Mouse (Mus musculus) hindbrain, embryonic 13.5 days (tissue): Measurements from ENCODE around the gene Rai14. TPM values are rescaled to one million over a fixed set of nuclear protein-coding genes. Genes with fewer than 3 reads are reported as not detected.

ENCODE experiments used
- ATAC-seq: fragments of 200-750 bp; cut with Nextera tagmentation; 2 replicates; pipeline ENCODE4 v1.8.0; 2017; ENCODE audit warnings: moderate TSS enrichment; ENCODE audit not compliant: low FRiP score
- H3K27ac ChIP-seq: fragments of 300-500 bp; sonication (generic); 2 replicates; pipeline ENCODE4 v1.5.1; 2015; ENCODE audit warnings: inconsistent platforms, mild to moderate bottlenecking, moderate library complexity
- H3K27me3 ChIP-seq: fragments of 300-500 bp; sonication (generic); 2 replicates; pipeline ENCODE4 v1.6.1; 2015; ENCODE audit warnings: mild to moderate bottlenecking, inconsistent platforms
- H3K36me3 ChIP-seq: fragments of 300-500 bp; sonication (generic); 2 replicates; pipeline ENCODE4 v1.6.1; 2015; ENCODE audit warnings: mild to moderate bottlenecking, inconsistent platforms
- H3K4me1 ChIP-seq: fragments of 300-500 bp; sonication (generic); replicated peaks from 2 replicates; pipeline ENCODE4 v1.6.1; 2015; ENCODE audit warnings: inconsistent platforms
- H3K4me2 ChIP-seq: fragments of 300-500 bp; sonication (generic); 2 replicates; pipeline ENCODE4 v1.6.1; 2015; ENCODE audit warnings: inconsistent platforms, mild to moderate bottlenecking, moderate library complexity
- H3K4me3 ChIP-seq: fragments of 300-500 bp; sonication (generic); 2 replicates; pipeline ENCODE4 v1.5.1; 2015; ENCODE audit warnings: mild to moderate bottlenecking, inconsistent platforms
- H3K9ac ChIP-seq: fragments of 300-500 bp; sonication (generic); 2 replicates; pipeline ENCODE4 v1.6.1; 2015; ENCODE audit warnings: mild to moderate bottlenecking, inconsistent platforms
- H3K9me3 ChIP-seq: fragments of 300-500 bp; sonication (generic); 2 replicates; pipeline ENCODE4 v1.6.1; 2016; ENCODE audit warnings: inconsistent platforms
- WGBS: fragments of 180-500 bp; shearing (Covaris S2); methylation state at CpG from one replicate; pipeline ENCODE4 v1.1.7; 2015; 5-methylcytosine and 5-hydroxymethylcytosine counted together
- polyA plus RNA-seq: library from polyadenylated mRNA; unstranded; fragments of >200 nt; fragmentation: Nextera tagmentation; extraction: Ambion mirVana; gene quantifications from 2 replicates; pipeline ENCODE4 v1.2.1, GENCODE M21; 2015

The Rai14 gene
- polyA plus RNA-seq, 1 experiment from 2014 or later = 19.1 TPM

DNA sequence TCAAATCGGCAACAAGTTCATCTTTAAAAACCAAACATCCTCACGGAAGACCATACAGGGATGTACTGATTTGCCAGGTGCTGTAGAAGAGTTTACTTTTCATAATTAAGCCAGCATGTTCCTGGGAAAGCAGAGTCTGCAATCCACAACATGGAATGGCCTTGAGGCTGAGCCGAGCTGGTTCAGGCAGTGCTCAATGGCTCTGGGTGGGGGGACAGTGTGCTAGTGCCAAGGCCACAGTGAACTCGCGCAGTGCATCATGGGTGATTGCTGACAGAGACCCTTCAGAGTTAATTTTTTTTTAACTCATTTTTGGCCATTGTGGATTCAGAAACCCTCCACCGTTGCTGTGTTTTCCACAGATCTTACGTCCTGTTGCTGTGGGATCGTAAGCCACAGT lies 10.1 kb downstream of the Rai14 start:
- H3K9ac ChIP-seq = no peak overlapping the region
- no peaks in the 10 kb centered on the region for H3K27me3 ChIP-seq
- no peaks in the 10 kb centered on the region for H3K9me3 ChIP-seq
- no peak overlapping the region for H3K27ac ChIP-seq
- peaks cover 15% of the 10 kb centered on the region; the same call in 1 of the 2 replicates for H3K4me1 ChIP-seq
- H3K4me2 ChIP-seq = no peak overlapping the region
- WGBS = 88% methylated on average over 8 of the region's 8 CpGs
- no peak overlapping the region for H3K4me3 ChIP-seq
- no peak for ATAC-seq
- H3K36me3 ChIP-seq = no peaks in the 10 kb centered on the region

DNA sequence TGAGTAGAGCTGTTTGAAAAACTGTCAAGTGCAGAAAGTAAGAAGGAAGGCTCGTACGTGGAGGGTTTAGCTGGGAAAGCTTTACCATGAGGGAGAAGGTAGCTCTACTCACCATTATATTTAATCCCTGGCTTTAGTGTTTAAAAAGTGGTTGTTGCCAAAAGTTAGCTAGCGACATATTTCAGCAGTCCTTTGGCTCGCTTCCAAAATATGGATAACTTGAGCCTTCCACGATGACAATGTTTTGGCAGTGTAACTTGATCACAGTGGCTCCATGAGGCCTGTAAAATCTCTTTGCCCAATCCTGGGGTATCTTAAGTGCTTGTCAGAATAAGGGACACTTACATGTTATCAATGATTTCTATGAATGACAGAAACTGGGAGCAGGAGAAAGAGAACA lies 12.9 kb downstream of the Rai14 start:
- Histone ChIP-seq H3K4me1 (peaks cover 24% of the 10 kb centered on the region), H3K4me2 (no peak overlapping the region), H3K36me3 (no peaks in the 10 kb centered on the region), H3K27me3 (no peaks in the 10 kb centered on the region), H3K9ac (no peak overlapping the region), H3K4me3 (no peak overlapping the region), H3K27ac (no peak overlapping the region), H3K9me3 (no peaks in the 10 kb centered on the region)
- no peak for ATAC-seq
- WGBS = 83% methylated on average over 5 of the region's 5 CpGs

DNA sequence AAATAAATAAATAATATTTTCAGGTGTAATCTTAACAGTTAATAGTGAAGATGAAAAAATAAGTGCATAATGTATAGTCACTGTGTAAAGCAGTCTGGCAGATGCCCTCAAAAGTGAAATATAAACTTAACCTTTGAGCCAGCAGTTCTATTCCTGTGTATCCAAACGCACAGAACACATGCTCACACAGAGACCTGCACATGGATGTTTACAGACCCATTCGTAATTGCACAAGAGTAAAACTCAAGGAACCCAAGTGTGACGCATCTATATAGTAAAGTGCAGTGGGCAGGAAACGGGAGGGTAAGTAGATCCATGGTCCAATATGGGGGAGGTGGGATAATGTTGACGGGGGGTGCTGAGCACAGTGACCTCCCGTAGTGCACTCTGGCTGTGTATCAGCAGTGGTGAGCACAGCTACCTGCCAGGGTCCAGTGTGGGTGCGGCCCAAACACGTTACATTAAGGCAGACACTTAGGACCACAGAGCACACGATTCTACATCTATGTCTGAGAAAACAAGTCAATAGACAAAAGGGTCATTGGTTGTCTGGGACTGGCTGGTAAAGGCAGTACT lies 13.4 kb downstream of the Rai14 start:
- Histone ChIP-seq H3K4me1 (peaks cover 24% of the 10 kb centered on the region), H3K36me3 (no peaks in the 10 kb centered on the region), H3K9ac (no peak overlapping the region), H3K4me2 (no peak overlapping the region), H3K4me3 (no peak overlapping the region), H3K27me3 (no peaks in the 10 kb centered on the region), H3K27ac (no peak overlapping the region), H3K9me3 (no peaks in the 10 kb centered on the region)
- WGBS = 94% methylated on average over 9 of the region's 9 CpGs
- no peak for ATAC-seq

DNA sequence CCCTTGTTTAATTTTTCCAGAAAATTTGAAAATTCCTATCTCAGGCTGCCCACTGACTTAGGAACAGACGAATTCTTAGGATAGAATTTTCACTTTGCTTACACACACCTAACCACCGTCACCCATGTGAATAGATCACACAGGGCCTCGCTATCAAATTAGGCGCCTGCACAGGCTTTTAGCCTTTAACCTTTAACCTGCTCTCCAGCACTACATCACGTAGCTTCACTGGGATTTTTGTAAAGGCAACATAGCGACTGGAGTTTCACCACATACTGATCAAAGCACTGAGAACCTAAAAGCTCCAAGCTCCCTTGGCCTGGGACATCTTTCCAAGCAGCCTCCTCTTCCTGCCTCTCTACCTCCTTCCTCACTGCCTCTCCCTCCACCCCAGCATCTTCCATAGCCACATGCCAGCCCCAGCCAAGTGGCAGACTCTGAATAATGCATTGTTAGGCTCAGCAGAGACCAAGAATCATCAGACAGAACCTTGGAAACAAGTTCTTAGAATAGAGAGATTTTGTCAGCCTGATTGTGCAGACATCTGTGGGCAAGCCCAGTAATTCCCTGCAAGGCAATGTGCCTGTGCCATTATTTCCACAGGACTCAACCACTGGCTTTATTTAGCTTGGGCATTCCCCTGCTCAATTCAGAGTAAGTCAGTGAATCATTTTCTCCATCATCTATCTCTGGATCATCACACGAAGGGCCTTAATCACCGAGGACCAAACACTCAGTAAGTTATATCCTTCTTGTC lies 17.8 kb downstream of the Rai14 start:
- Histone ChIP-seq H3K9ac (no peak overlapping the region), H3K4me2 (no peak overlapping the region), H3K27ac (peak overlapping the region; percentile 0; the same call in 1 of the 2 replicates), H3K9me3 (no peaks in the 10 kb centered on the region), H3K27me3 (no peaks in the 10 kb centered on the region), H3K4me3 (no peak overlapping the region), H3K4me1 (peaks cover 27% of the 10 kb centered on the region), H3K36me3 (no peaks in the 10 kb centered on the region)
- ATAC-seq = no peak
- 65% methylated on average over 8 of the region's 8 CpGs for WGBS

DNA sequence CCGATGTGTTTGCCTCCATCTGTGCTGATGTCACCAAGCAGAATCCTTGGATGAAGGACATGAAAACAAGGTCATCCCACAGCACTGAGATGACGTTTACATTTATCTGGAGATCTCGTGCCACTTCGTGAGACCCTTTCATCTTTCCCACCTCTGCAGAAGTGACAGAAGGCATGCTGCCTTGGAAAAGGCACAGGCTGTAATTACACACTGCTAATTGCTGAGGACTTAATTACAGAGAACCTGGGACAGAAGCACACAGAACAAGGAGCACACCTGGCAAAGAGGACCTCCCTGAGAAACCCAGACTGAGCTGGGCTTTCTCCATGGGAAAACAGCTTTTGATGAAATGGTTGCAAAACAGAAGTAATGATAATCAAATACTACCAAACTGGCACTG lies 21.8 kb downstream of the Rai14 start:
- Histone ChIP-seq H3K9ac (no peak overlapping the region), H3K4me2 (no peak overlapping the region), H3K36me3 (0 out of 2 replicates have a peak, but pooled peaks cover 13% of the 10 kb centered on the region), H3K4me1 (peaks cover 31% of the 10 kb centered on the region), H3K27me3 (no peaks in the 10 kb centered on the region), H3K4me3 (no peak overlapping the region), H3K27ac (no peak overlapping the region; the same call in 1 of the 2 replicates), H3K9me3 (no peaks in the 10 kb centered on the region)
- 72% methylated on average over 4 of the region's 4 CpGs for WGBS
- ATAC-seq = no peak

DNA sequence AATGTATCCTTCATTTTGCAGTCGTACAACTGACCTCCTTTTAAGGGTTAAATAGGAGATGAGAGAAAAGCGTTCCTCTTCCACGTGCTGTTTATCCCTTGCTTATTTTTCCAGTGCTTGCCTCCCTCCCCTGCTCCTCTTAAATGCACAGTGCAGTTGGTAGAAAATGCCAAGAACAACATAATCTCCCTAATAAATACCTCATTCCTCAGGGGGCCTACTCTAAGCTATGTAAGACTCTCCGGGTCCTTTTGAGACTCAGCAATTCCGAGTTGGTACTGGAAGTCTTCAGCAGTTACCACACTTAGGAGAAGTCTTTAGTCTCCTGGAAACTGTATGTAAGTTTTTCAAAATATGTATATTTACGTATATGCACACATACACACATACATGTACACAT lies 22.9 kb downstream of the Rai14 start:
- no peaks in the 10 kb centered on the region for H3K27me3 ChIP-seq
- no peak overlapping the region for H3K9ac ChIP-seq
- ATAC-seq = no peak
- H3K9me3 ChIP-seq = no peaks in the 10 kb centered on the region
- H3K36me3 ChIP-seq = peaks cover 16% of the 10 kb centered on the region; the same call in 1 of the 2 replicates
- H3K4me2 ChIP-seq = no peak overlapping the region
- peaks cover 22% of the 10 kb centered on the region for H3K4me1 ChIP-seq
- H3K4me3 ChIP-seq = no peak overlapping the region
- no peak overlapping the region for H3K27ac ChIP-seq
- WGBS = 57% methylated on average over 6 of the region's 6 CpGs

DNA sequence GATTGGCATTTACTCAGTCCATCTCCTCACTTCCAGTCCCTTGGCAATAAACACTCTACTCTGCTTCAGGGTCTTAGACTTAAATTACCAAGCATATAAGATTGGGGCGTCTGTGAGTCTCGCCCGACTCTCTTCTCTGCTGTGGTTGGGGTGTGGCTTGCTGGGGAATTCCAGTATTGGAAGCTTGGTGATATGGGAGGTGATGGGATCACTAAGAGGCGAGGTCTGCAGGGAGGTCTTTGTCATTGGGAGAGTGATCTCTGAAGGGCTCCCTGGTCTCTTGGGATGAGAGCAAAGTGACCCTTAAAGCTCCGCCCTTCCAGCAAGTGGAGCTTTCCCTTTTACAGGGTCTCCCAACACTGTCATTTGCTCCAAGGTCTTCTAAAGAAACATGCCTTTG lies 23.5 kb downstream of the Rai14 start:
- Histone ChIP-seq H3K4me1 (peaks cover 19% of the 10 kb centered on the region), H3K27ac (no peak overlapping the region), H3K36me3 (peaks cover 16% of the 10 kb centered on the region; the same call in 1 of the 2 replicates), H3K9me3 (no peaks in the 10 kb centered on the region), H3K4me2 (no peak overlapping the region), H3K9ac (no peak overlapping the region), H3K4me3 (no peak overlapping the region), H3K27me3 (no peaks in the 10 kb centered on the region)
- WGBS = 87% methylated on average over 5 of the region's 5 CpGs
- ATAC-seq = no peak

DNA sequence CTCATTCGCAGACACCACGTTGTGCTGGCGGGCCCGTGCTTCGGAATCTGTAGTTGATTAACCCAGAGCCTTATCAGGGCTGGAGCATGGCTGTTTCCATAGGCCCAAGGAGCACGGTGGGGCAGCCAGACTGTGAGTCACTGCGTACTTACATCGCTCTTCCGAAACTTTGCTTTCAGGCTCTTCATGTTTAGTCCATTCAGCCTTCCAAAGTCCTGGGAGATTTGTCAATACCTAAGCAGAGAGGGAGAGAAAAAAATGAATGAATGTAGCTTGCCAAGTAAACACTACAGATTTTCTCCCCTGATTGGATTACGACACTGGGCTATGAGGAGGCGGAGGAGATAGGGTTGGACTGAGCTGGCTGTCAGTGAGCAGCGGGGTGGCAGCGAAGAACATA lies 24.2 kb downstream of the Rai14 start:
- Histone ChIP-seq H3K36me3 (peaks cover 16% of the 10 kb centered on the region; the same call in 1 of the 2 replicates), H3K4me1 (peaks cover 23% of the 10 kb centered on the region), H3K4me2 (no peak overlapping the region), H3K27me3 (no peaks in the 10 kb centered on the region), H3K4me3 (no peak overlapping the region), H3K9ac (no peak overlapping the region), H3K9me3 (no peaks in the 10 kb centered on the region), H3K27ac (no peak overlapping the region)
- no peak for ATAC-seq
- WGBS = 78% methylated on average over 13 of the region's 13 CpGs

DNA sequence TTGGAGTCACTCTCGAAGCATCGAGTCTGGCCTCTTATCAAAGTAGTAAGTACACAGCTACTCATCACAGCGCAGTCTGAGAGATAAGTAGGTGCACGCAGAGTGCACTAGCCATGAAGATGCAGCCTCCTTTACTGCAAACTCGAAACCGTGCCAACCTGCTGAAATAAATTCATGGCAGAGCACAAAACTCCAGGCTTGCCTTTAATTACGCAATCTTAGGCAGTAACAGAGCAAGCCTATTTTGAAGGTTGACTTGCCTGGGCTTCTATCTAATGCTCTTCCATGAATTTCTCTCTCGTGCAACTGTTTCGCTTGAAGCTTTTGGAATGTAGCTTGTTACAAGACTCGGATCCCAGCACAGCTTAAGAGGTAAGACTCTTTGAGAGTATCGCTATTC lies 25.1 kb downstream of the Rai14 start:
- no peaks in the 10 kb centered on the region for H3K27me3 ChIP-seq
- H3K9ac ChIP-seq = no peak overlapping the region
- no peaks in the 10 kb centered on the region for H3K9me3 ChIP-seq
- H3K4me2 ChIP-seq = no peak overlapping the region
- peaks cover 23% of the 10 kb centered on the region for H3K4me1 ChIP-seq
- no peak overlapping the region for H3K27ac ChIP-seq
- H3K36me3 ChIP-seq = peaks cover 16% of the 10 kb centered on the region; the same call in 1 of the 2 replicates
- 96% methylated on average over 11 of the region's 11 CpGs for WGBS
- no peak for ATAC-seq
- no peak overlapping the region for H3K4me3 ChIP-seq

DNA sequence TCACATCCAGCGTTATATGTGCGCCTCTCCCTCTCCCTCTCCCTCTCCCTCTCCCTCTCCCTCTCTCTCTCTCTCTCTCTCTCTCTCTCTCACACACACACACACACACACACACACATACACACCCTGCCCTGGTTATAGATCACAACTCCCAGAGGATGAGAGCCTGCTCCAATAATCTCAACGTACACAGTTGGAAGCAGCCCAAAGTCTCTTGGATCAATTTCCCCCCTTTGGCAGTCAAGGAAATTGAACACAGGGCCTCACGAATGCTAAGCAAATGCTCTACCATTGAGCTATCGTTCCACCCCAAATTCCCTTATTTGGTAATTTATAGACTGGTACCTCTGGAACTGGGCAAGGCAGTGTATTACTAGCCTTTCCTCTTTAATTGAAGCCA lies 25.7 kb downstream of the Rai14 start:
- Histone ChIP-seq H3K4me2 (no peak overlapping the region), H3K27me3 (no peaks in the 10 kb centered on the region), H3K4me3 (no peak overlapping the region), H3K4me1 (peaks cover 21% of the 10 kb centered on the region), H3K9ac (no peak overlapping the region), H3K36me3 (peaks cover 16% of the 10 kb centered on the region; the same call in 1 of the 2 replicates), H3K9me3 (no peaks in the 10 kb centered on the region), H3K27ac (no peak overlapping the region)
- WGBS = 85% methylated on average over 5 of the region's 5 CpGs
- ATAC-seq = no peak

DNA sequence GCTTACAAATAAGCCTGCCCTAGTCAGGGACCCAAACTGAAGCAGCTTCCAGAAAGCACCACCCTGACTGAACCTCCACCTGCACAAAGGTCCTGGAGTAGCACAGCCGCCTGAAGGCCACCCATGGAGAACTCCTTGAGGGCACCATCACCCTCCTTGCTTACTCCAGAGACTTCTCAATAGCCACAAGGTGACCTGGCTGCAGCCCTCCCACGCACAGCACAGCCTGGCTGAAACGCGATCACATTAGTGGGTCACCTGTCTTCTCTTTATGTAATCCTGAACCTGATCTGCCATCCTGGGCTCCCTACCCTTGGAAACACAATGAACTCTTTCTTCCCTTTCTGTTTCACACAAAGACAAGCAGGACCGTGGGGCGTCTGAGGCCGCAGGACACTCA lies 27.1 kb downstream of the Rai14 start:
- H3K9ac ChIP-seq = no peak overlapping the region
- H3K9me3 ChIP-seq = no peaks in the 10 kb centered on the region
- H3K4me1 ChIP-seq = peaks cover 10% of the 10 kb centered on the region; the same call in 1 of the 2 replicates
- no peaks in the 10 kb centered on the region for H3K27me3 ChIP-seq
- no peak overlapping the region for H3K27ac ChIP-seq
- ATAC-seq = no peak
- no peak overlapping the region for H3K4me3 ChIP-seq
- peaks cover 16% of the 10 kb centered on the region; the same call in 1 of the 2 replicates for H3K36me3 ChIP-seq
- H3K4me2 ChIP-seq = no peak overlapping the region
- 51% methylated on average over 7 of the region's 7 CpGs for WGBS

DNA sequence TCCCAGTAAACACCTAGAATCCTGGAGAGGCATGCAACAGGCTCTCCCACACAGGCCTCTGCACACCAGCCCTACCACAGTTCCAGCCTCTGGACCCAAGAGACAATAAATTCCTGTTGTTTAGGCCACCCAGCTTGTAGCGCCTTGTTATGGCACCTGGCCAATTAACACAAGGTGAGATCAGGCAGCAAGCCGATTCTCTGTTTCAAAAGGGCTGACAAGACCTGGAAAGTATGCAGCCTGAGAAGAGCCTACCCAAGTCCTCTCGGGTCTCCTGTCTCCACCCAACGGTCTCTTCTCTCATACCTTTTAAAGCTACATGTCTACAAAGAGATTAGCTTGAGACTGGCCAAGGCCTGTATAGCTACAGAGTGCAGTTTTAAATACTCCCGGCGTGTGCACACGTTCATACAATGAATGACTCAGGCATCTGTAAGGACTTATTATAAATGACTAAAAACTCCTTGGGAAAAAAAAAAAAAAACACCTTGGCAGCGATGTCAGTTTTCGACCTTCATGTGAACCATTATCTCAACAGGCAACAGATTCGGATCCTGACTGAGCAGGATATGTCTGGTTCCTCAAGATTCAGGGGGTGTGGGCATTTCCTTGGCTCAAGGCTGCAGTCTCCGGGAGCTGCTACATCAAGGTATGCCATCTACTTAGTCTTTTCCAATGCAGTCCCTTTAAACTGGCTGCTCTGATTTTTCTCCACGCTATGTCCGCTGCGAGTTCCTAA lies 28.6 kb downstream of the Rai14 start:
- no peak overlapping the region for H3K4me2 ChIP-seq
- 89% methylated on average over 14 of the region's 14 CpGs for WGBS
- H3K4me3 ChIP-seq = no peak overlapping the region
- no peak for ATAC-seq
- H3K9ac ChIP-seq = no peak overlapping the region
- H3K36me3 ChIP-seq = peaks cover 16% of the 10 kb centered on the region; the same call in 1 of the 2 replicates
- H3K4me1 ChIP-seq = peaks cover 7% of the 10 kb centered on the region; the same call in 1 of the 2 replicates
- H3K27me3 ChIP-seq = no peaks in the 10 kb centered on the region
- no peak overlapping the region for H3K27ac ChIP-seq
- no peaks in the 10 kb centered on the region for H3K9me3 ChIP-seq
